Mouse (Mus musculus): ENCODE measurements around the gene Eif4e3. TPM values are rescaled to one million over a fixed set of nuclear protein-coding genes. Genes with fewer than 3 reads are reported as not detected.

Eif4e3 gene
- 10 to 100 TPM; 21.6 to 25.2 TPM for total RNA-seq (2021)
- long read RNA-seq, partial matches to known transcripts: 0 of 7 reads
- long read RNA-seq, other reads (novel, unspliced or antisense): 3 of 7 reads

DNA sequence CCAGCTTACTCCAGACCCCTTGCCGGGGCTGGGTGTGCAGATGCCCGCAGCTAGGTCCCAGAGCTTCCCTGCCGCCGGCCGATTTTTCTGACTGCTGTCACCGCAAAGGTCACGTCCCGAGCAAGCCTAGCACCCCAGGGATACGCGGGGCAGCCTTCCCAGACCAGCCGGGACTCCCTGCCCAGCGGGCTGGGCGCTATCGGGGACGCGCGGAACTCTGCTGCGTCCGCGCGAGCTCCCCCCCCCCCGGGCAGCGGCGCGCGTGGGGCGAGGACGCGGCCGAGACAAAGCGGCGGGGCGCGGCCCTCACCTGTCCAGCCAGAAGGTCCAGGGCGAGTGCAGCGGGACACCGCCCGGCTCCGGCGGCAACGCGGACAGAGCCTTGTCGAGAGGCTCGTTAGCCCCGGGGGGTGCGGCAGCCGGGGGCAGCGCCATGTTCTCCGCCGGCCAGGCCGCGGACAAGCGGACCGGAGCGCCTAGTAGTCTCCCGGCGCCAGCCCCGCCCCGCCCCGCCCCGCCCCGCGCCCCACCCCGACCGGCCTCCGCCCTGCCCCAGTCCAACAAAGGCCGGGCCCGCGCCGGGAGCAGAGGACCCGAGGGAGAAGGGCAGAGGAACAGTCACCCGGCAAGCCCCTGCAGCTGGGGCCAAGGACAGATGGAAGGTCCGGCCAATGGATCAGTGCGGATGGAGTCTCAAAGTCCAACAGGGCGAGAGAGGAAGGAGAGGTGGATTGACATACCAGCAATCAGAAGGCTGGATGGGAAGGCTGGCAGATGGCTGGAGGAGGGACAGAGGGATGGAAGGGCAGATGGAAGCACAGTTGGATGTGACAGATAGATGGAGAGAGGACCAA lies at the start of gene Eif4e3, which contains the start of gene Gm20696:
Gene Eif4e3, minus strand, starts transcription at position 454 of the 854 bp plus-strand sequence.
Gene Gm20696, minus strand, starts transcription at position 480 of the 854 bp plus-strand sequence.
- no peak for DNase-seq (ENCODE audit: low spot score in 2 of 2)

DNA sequence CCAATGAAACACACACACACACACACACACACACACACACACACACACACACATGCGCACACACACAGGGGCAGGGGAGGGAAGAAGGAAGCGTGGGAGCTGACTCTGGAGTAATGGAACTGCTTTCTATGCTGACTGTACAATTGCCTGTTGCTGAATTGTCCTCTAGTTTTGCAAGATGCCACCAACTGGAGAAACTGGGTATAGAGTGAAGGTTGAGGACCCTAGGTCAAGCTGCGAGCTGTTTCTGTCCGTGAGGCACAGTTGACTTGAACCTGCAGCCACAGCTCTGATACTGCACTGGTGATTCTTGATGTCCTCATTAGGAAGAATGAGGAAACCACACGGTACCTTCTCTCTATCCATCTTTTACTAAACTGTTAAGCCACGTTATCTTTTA lies 49.3 kb upstream of the Eif4e3 start:
- DNase-seq (ENCODE audit: low spot score in 2 of 2): no peak

GRCm38 (mm10) chr6:99715191-99715590 lies 48.6 kb upstream of the Eif4e3 start:
- no peak for DNase-seq (ENCODE audit: low spot score in 2 of 2)

DNA sequence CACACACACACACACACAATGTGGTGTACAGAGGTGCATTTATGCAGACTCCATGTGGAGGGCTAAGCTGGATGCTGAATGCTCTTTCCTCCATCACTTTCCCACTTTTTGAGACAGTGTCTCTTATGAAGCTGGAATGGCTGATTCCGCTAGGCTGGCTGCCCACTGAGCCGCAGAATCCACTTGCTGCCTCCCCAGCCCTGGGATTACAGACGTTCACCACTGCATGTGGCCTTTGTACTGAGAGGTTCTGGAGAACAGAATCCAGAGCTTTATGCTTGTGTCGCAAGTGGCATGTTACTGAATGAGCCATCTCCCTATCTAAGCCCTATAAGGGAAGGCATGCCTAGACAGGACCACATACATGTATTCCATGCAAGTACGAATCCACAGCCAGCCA lies 46.7 kb upstream of the Eif4e3 start:
- DNase-seq (ENCODE audit: low spot score in 2 of 2): no peak

DNA sequence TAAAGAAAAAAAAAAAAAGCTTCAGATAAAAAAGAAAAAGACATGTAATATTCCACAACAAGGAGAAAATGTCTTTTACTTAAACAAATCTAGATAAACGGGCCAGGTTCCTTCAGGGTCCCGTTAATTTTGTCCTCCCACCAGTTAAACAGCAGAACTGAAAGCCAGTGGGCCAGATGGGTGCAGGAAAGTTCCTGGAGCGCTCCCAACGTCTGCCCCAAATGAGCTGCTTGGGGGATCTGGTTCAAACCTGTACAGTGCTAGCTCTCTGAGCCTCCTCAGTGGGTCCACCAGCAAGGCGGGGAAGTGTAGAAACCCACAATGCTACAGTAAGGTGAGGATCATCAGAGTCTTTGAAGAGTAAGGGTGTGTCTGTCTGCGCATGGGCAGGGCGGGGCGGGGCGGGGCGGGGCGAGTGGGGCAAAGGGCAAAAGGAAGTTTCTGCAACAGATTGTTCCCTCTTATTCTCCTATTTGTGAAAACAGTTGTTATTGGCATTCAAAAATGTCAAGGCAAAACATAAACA lies 45.1 kb upstream of the Eif4e3 start:
- no peak for DNase-seq (ENCODE audit: low spot score in 2 of 2)

DNA sequence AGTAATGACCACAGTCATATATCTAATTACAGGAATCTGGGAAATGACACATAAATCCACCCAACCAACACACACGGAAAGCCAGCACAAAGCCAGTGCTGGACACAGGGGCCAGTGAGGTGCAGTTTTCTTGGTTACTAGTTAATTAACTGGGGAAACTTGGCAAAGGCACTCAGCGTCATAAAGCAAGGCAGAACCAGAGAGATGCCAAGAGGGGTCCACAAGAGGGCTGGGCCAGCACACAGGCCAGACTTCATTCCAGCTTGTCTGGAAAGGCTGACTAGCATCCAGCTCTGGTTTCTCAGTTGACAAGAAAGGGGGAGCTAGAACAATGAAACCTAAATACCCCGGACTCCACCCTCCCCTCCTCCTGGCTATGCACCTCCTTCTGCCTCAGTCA lies 33.9 kb upstream of the Eif4e3 start:
- DNase-seq (ENCODE audit: low spot score in 2 of 2): no peak

DNA sequence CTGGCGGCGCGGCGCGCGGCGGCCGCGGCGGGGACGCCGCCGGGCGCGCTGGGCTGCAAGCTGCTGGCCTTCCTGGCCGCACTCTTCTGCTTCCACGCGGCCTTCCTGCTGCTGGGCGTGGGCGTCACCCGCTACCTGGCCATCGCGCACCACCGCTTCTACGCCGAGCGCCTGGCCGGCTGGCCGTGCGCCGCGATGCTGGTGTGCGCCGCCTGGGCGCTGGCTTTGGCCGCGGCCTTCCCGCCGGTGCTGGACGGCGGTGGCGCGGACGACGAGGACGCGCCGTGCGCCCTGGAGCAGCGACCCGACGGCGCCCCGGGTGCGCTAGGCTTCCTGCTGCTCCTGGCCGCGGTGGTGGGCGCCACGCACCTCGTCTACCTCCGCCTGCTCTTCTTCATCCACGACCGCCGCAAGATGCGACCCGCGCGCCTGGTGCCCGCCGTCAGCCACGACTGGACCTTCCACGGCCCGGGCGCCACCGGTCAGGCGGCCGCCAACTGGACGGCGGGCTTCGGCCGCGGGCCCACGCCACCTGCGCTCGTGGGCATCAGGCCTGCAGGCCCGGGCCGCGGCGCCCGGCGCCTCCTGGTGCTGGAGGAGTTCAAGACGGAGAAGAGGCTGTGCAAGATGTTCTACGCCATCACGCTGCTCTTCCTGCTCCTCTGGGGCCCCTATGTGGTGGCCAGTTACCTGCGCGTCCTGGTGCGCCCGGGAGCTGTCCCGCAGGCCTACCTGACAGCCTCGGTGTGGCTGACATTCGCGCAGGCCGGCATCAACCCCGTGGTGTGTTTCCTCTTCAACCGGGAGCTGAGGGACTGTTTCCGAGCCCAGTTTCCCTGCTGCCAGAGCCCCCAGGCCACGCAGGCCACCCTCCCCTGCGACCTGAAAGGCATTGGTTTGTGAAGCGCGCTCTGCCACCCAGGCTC lies 26.6 kb upstream of the Eif4e3 start:
- peak in 1 of 2 experiments; percentile 31 for DNase-seq (ENCODE audit: low spot score in 2 of 2)

GRCm38 (mm10) chr6:99692206-99692915 lies 25.8 kb upstream of the Eif4e3 start, which contains the start of gene Gpr27:
Gpr27 (plus strand) TSS chr6:99692679.
- peak in 1 of 2 experiments; percentile 49 for DNase-seq (ENCODE audit: low spot score in 2 of 2)

DNA sequence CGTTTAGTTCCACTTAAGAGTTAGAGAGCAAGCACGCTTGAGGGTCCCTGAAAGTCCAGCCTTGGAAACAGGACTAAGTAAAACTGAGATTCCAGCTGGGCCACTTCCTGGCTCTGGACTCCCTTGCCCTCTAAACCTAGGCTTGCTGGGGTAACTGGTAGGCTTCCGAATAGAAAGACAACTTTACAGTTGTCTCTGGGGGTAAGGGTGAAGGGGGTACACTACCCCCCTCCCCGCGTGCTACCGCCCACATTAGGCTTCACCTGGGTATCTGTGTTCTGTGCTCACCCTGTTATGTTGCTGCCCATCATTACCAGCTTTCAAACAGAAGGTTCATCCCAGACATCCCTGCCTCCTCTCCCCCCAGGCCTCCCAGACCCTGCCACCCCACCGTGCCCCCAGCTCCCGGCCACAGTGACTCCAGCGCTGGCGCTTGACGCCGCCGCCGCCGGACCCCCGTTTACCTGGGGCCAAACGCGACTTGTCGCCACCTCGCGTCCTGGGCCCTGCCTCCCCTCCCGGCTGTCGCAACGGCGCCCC lies 25.2 kb upstream of the Eif4e3 start:
- no peak for DNase-seq (ENCODE audit: low spot score in 2 of 2)

DNA sequence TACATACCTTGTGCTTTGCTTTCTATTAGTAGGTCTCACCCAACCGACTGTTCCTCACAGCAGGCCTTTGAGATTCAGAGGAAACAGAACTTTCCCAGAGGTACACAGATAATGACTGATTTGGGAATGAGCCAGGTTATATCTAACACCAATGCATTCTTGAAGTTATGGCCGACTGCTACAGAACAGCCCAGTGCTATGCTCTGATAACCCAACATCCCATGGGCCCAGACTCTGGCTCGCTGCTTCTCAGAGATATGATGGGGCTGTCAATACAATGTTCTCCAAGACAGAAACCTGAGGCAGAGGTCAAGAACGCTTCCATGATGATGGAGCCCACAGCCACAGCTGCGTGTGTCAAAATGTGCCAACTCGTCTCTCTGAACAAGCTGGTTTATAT lies 21.9 kb upstream of the Eif4e3 start:
- no peak for DNase-seq (ENCODE audit: low spot score in 2 of 2)

GRCm38 (mm10) chr6:99684899-99685298 lies 18.3 kb upstream of the Eif4e3 start:
- DNase-seq (ENCODE audit: low spot score in 2 of 2): no peak

GRCm38 (mm10) chr6:99683974-99684373 lies 17.4 kb upstream of the Eif4e3 start:
- DNase-seq (ENCODE audit: low spot score in 2 of 2): no peak

GRCm38 (mm10) chr6:99678108-99678507 lies 11.5 kb upstream of the Eif4e3 start:
- no peak for DNase-seq (ENCODE audit: low spot score in 2 of 2)

DNA sequence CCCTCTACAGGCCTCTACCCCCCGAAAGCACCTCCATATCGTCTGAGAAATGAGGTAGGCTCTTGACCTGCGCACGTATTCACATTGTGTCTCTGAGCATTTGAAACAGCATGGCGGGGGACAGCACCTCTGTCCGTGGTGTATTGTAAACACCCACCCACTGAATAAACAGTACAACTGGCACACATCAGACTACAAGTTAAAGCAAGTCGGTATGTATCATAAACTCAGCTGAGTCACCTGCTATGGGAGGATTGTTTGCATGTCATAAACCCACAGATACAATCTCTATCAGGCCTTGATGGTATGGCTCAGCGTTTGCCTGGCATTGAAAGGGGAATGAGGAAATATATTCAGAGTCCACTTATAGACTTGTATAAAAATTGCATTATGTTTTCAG lies 10.8 kb upstream of the Eif4e3 start:
- DNase-seq (ENCODE audit: low spot score in 2 of 2): no peak

- no peak for DNase-seq (ENCODE audit: low spot score in 2 of 2)
Observed at GRCm38 (mm10) chr6:99674482-99674881, 7.9 kb upstream of the Eif4e3 start.

- DNase-seq (ENCODE audit: low spot score in 2 of 2): no peak
Observed at GRCm38 (mm10) chr6:99671768-99672167, 5.2 kb upstream of the Eif4e3 start.

- peak in 1 of 2 experiments; percentile 78 for DNase-seq (ENCODE audit: low spot score in 2 of 2)
Observed at GRCm38 (mm10) chr6:99670481-99671119, 4.0 kb upstream of the Eif4e3 start.

- peak; percentile 89 to 95 for DNase-seq (ENCODE audit: low spot score in 2 of 2)
Observed at GRCm38 (mm10) chr6:99669481-99670325, 3.1 kb upstream of the Eif4e3 start.

- DNase-seq (ENCODE audit: low spot score in 2 of 2): no peak
Observed at GRCm38 (mm10) chr6:99667290-99667689, 719 bp upstream of the Eif4e3 start.
